Mouse (Mus musculus) stomach, postnatal 0 days (tissue): ENCODE measurements around the gene Parp8. TPM values are rescaled to one million over a fixed set of nuclear protein-coding genes. Genes with fewer than 3 reads are reported as not detected.

ENCODE experiments used
- ATAC-seq: fragments of 200-750 bp; cut with Nextera tagmentation; 2 replicates; pipeline ENCODE4 v1.8.0; 2017; ENCODE audit not compliant: low FRiP score, low TSS enrichment
- DNase-seq: peaks from one replicate; pipeline ENCODE4 v3.0.0-alpha.2; 2016; ENCODE audit warnings: low spot score
- H3K27ac ChIP-seq: fragments of 300-500 bp; sonication (generic); replicated peaks from 2 replicates; pipeline ENCODE4 v1.5.1; 2014; ENCODE audit warnings: mild to moderate bottlenecking, control low read depth
- H3K27me3 ChIP-seq: fragments of 300-500 bp; sonication (generic); 2 replicates; pipeline ENCODE4 v1.6.1; 2014; ENCODE audit warnings: low read length; ENCODE audit not compliant: control insufficient read depth, insufficient read depth
- H3K36me3 ChIP-seq: fragments of 300-500 bp; sonication (generic); 2 replicates; pipeline ENCODE4 v1.6.1; 2014; ENCODE audit warnings: low read length, mixed read lengths; ENCODE audit not compliant: control insufficient read depth, insufficient read depth
- H3K4me1 ChIP-seq: fragments of 300-500 bp; sonication (generic); replicated peaks from 2 replicates; pipeline ENCODE4 v1.6.1; 2014; ENCODE audit warnings: antibody characterized with exemption; ENCODE audit not compliant: control insufficient read depth, insufficient read depth
- H3K4me2 ChIP-seq: fragments of 300-500 bp; sonication (generic); replicated peaks from 2 replicates; pipeline ENCODE4 v1.6.1; 2014; ENCODE audit warnings: low read depth, mild to moderate bottlenecking, control low read depth, moderate library complexity
- H3K4me3 ChIP-seq: fragments of 300-500 bp; sonication (generic); 2 replicates; pipeline ENCODE4 v1.5.1; 2014; ENCODE audit warnings: low read depth, low read length, control low read depth
- H3K9ac ChIP-seq: fragments of 300-500 bp; sonication (generic); 2 replicates; pipeline ENCODE4 v1.6.1; 2014; ENCODE audit warnings: mild to moderate bottlenecking, low read length, control low read depth, mixed read lengths
- H3K9me3 ChIP-seq: fragments of 300-500 bp; sonication (generic); 2 replicates; pipeline ENCODE4 v1.6.1; 2016; ENCODE audit warnings: low read length; ENCODE audit not compliant: control insufficient read depth
- CTCF ChIP-seq: IDR thresholded peaks from 2 replicates; pipeline ENCODE4 v1.5.1; 2016; ENCODE audit warnings: antibody characterized with exemption, low read depth, mild to moderate bottlenecking, moderate library complexity
- EP300 ChIP-seq: optimal IDR thresholded peaks from 2 replicates; pipeline ENCODE3; 2016; ENCODE audit warnings: antibody characterized with exemption
- whole genome bisulfite sequencing: fragments of 180-500 bp; shearing (Covaris S2); extraction: QIAGEN DNeasy Blood & Tissue Kit; methylation state at CpG from one replicate; pipeline ENCODE4 v1.1.7; 2014; 5-methylcytosine and 5-hydroxymethylcytosine counted together
- polyA plus RNA-seq: library from polyadenylated mRNA; unstranded; fragments of >200 nt; fragmentation: Nextera tagmentation; extraction: Ambion mirVana; gene quantifications from 2 replicates; pipeline ENCODE4 v1.2.1, GENCODE M21; 2015

Parp8 gene
- polyA plus RNA-seq, 1 experiment from 2014 or later: 6.1 TPM

DNA sequence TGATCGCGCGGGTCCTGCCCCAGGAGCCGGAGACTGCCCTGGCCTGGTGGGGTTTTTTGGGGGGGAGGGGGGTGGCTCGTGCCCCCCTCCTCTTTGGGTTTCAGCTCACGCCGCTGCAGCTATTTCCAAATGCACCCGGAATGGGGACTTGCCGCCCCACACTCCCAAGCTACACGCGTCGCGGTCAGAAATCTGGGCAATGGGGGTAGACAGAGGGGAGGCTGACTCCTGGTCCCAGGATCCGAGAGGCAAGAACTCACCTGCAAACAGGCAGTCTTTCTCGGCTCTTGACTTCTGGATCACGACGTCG is 466 bp downstream of the Parp8 start:
- no peaks in the 10 kb centered on the region for H3K27me3 ChIP-seq
- H3K4me2 ChIP-seq: peak overlapping the region; percentile 91
- no peaks in the 10 kb centered on the region for H3K36me3 ChIP-seq
- peak; percentile 24 for ATAC-seq
- H3K4me1 ChIP-seq: no peaks in the 10 kb centered on the region
- H3K4me3 ChIP-seq: peak overlapping the region; percentile 87
- no peak for DNase-seq
- peak overlapping the region; percentile 90 for H3K9ac ChIP-seq
- WGBS: 2% methylated on average over 18 of the region's 18 CpGs
- TF ChIP-seq CTCF (no peak), EP300 (no peak)
- H3K9me3 ChIP-seq: no peaks in the 10 kb centered on the region
- H3K27ac ChIP-seq: peak overlapping the region; percentile 89

DNA sequence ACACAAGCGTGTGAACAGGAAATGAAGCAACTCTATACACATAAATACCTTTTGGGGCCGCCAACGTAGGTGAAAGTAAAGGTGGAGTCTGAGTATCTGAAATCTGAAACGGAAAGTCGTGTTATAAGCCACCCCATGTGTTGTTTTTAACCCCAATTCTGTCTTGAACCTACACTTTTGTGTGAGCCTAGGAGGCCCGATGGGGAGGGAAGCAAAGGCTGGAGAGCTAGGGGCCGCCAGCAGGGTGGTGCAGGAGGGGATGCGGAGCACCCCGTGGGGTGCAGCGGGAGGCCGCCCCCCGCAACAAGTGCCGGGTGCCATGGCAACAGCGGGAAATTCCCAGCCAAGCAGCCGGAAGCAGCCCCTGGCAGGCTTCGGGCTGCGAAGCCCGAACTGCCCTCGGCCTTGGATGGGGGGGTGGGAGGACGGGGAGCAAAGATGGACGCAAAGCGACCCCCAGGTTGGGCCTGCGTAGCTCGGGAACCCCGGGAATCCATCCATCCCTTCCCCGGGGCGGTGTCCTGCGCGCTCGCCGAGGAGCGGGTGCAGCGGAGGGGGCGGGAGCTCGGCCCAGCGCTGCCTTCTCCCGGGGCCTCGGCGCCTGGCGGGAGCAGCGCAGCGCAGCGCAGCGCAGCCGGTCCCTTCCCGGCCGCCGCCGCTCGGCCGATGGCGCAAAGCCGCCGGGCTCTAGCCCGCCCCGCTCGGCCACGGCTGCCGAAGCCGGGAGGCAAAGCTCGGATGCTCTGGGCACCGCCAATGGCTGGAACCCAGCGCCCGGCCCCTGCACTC is 1.0 kb downstream of the Parp8 start:
- H3K4me1 ChIP-seq: no peaks in the 10 kb centered on the region
- TF ChIP-seq CTCF: peak; percentile 21; the same call in 1 of the 2 replicates
- no peak for TF ChIP-seq EP300
- peak overlapping the region; percentile 87 for H3K4me3 ChIP-seq
- H3K27me3 ChIP-seq: no peaks in the 10 kb centered on the region
- ATAC-seq (peak; percentile 88), DNase-seq (peak; percentile 66)
- no peaks in the 10 kb centered on the region for H3K9me3 ChIP-seq
- peak overlapping the region; percentile 89 for H3K27ac ChIP-seq
- H3K36me3 ChIP-seq: no peaks in the 10 kb centered on the region
- WGBS: under 1% methylated on average over 61 of the region's 64 CpGs
- peak overlapping the region; percentile 91 for H3K4me2 ChIP-seq
- peak overlapping the region; percentile 90 for H3K9ac ChIP-seq

DNA sequence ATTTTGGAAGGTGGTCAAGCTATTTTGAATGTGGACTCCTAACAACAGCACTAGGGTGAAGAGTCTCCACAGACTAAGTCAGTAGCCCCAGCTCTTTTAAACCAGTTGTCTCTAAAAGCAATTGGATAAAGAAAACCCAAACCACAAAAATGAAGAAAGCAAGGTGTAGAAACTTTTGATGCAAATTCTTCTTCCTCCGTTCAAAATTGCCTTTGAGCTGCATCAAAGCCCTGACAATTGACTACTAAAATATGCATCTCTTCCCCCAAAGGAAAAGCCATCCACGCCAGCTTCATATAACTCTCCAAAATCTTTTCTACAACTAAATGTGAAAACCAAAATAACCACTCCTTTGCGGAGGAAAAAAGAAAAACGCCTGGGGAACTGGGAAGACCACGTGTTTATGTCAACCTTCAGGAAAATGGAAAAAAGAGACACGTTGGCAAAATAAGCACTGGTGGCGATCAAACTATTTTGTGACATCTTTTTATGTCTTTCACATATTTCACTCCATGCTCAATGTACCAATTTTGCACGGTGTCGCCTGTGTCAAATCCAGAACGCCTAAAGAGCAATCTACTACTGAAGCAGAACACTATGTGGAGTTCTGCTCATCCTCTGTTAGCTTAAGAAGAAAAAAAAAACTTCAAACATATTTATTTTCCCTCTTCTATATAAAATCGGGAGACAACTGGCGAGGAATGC is 1.8 kb downstream of the Parp8 start:
- Histone ChIP-seq H3K4me2 (peak overlapping the region; percentile 91), H3K27ac (peak overlapping the region; percentile 89), H3K9ac (peak overlapping the region; percentile 90), H3K27me3 (no peaks in the 10 kb centered on the region), H3K4me3 (peak overlapping the region; percentile 87), H3K9me3 (no peaks in the 10 kb centered on the region), H3K4me1 (no peaks in the 10 kb centered on the region), H3K36me3 (no peaks in the 10 kb centered on the region)
- no peak for TF ChIP-seq EP300
- TF ChIP-seq CTCF: no peak
- DNase-seq (no peak), ATAC-seq (no peak)
- 20% methylated on average over 12 of the region's 12 CpGs for WGBS

DNA sequence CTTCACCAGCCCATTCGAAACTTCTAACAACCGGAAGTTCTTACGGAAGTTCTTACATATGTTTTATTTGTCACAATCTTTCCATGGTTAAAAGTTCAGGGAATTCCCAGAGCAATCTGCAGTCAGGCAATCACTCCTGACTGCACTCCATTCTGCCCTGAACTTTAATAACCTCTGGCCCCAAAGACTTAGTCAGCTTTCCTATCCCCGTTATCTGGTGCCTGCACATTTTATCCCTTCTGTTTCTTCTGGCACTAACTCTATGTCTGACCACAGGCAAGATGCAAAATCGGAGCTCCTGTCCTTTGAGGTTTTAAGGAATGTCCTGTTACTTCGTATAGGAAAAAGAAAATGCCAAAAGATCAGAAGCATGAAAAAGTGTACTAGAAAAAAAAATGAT is 4.7 kb downstream of the Parp8 start:
- H3K4me2 ChIP-seq: no peak overlapping the region
- TF ChIP-seq CTCF: no peak
- no peak for TF ChIP-seq EP300
- WGBS: 60% methylated on average over 6 of the region's 6 CpGs

DNA sequence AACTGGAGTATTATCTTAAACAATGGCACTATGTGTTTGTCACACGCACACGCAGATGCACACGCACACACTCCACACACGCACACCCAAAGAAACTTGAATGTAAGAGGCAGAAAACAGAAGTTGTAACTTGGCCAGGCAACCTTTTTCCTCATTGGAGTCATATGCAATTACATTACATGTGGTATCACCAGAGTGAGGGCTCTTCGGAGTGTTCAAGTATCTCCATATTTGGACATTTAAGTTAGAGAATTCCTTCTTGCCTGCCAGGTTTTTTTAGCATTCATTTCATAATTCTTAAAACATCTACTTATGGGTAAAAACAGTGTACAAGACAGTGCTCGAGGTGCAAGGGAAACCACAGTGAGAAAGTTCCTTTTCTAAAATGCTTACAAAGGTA is 6.7 kb downstream of the Parp8 start:
- no peaks in the 10 kb centered on the region for H3K9me3 ChIP-seq
- ATAC-seq: no peak
- 83% methylated on average over 6 of the region's 6 CpGs for WGBS
- H3K27ac ChIP-seq: no peak overlapping the region
- DNase-seq: no peak
- no peaks in the 10 kb centered on the region for H3K36me3 ChIP-seq
- H3K4me3 ChIP-seq: no peak overlapping the region
- no peaks in the 10 kb centered on the region for H3K27me3 ChIP-seq
- H3K4me2 ChIP-seq: no peak overlapping the region
- H3K4me1 ChIP-seq: no peaks in the 10 kb centered on the region
- H3K9ac ChIP-seq: no peak overlapping the region
- TF ChIP-seq CTCF (no peak), EP300 (no peak)

More for the DNA sequence above, 4.7 kb downstream of the Parp8 start:
- H3K9me3 ChIP-seq: no peaks in the 10 kb centered on the region
- H3K9ac ChIP-seq: no peak overlapping the region
- no peaks in the 10 kb centered on the region for H3K36me3 ChIP-seq
- H3K27me3 ChIP-seq: no peaks in the 10 kb centered on the region
- H3K27ac ChIP-seq: no peak overlapping the region
- no peak for DNase-seq
- no peak for ATAC-seq
- no peak overlapping the region for H3K4me3 ChIP-seq
- no peaks in the 10 kb centered on the region for H3K4me1 ChIP-seq

DNA sequence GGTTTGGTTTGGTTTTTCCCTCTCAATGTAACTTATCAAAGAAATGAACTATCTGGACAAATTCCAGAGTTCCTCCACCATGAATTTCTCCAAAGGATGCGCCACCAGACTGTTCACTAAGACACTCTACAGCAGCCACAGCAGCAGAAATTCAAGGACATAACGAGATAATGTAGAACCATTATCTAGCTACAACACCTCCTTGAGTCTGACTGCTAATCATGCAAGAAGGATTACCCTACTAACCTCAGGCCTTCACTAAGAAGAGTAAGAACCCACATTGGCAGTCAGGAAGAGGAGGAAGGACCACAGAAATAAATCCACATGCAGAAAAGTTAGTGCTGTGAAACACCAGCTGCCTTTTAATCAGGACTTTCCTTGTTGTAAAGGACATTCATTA is 11.8 kb downstream of the Parp8 start:
- Histone ChIP-seq H3K27me3 (no peaks in the 10 kb centered on the region), H3K4me1 (no peaks in the 10 kb centered on the region), H3K4me3 (no peak overlapping the region), H3K36me3 (no peaks in the 10 kb centered on the region), H3K4me2 (no peak overlapping the region), H3K27ac (no peak overlapping the region), H3K9ac (no peak overlapping the region), H3K9me3 (no peaks in the 10 kb centered on the region)
- TF ChIP-seq CTCF: no peak
- DNase-seq: no peak
- 84% methylated on average over 2 of the region's 2 CpGs for whole genome bisulfite sequencing
- no peak for ATAC-seq
